Mouse (Mus musculus): ENCODE data around the gene Srgap1.

Srgap1 gene

DNA sequence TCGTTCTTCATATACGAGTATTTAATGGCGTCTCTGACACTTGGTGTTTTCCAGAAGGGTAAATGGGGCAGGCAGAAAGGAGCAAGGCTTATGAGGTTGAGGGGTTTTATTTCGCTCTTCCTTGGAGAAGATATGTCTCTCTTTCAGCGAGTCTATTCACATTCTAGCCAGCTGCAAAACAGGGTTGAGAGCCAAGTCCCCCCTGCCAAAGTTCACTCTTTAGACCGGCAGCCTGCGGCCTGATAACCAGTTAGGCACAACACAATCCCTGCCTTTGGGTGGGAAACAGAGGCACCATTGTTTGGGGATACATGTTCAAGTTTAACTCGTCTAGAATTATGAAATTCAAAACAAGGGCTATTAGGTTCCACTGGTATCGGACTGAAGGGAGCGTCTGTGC is 83.0 kb downstream of the Srgap1 start:
- no peak for DNase-seq (ENCODE audit: low read depth, low spot score)

DNA sequence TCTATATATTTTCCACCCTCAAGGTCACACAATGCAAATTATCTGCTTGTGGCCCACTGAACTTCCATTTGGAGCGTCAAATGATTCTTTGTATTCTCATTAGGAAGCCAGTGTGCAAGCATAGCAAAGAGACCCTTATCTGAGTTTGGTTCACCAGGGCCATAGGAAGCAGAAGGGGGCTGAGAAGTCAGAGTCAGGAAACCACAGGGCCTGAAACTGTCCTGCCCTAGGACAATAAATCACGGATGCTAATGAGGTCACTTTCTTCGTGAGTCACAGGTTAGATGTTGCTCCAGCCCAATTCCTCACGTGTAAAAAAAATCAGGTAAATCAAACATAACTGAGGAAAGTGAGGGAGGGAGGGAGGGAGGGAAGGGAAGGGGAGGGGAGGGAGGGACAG is 85.1 kb downstream of the Srgap1 start:
- DNase-seq (ENCODE audit: low read depth, low spot score), result no peak

DNA sequence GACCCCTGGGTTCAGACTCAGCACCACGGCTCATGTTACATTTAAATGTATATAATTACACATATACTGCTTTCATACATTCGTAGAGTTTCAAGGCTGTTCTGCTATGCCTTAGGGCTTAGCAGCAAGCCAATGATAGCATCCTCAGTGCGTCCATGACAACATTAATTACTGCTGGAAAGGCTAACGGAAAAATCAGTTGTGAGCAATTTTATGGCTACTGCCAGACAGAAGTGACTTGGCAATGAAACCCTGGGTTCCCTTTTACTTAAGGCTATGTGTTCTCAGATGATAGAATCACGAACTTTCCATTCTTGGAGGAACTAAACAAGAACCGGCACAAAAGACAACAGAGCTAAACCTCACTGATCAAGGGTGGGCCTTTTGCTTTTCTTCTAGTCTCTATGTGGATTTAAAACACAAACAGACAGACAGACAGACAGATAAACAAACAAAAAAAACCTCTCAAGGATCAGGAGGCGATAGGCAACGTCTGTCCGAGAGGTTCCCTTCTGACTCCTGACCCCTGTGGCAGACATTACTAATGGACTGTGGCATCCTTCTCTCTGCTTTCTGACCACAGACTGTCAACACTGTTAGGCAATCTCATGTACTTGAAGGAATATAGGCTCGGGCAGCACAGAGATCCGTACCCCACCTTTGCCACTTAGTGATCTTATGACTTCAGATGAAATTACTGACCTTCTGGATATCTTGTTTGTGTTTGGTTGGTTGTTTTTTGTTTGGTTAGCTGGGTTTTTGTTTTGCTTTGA is 85.8 kb downstream of the Srgap1 start:
- no peak for DNase-seq (ENCODE audit: low read depth, low spot score)

DNA sequence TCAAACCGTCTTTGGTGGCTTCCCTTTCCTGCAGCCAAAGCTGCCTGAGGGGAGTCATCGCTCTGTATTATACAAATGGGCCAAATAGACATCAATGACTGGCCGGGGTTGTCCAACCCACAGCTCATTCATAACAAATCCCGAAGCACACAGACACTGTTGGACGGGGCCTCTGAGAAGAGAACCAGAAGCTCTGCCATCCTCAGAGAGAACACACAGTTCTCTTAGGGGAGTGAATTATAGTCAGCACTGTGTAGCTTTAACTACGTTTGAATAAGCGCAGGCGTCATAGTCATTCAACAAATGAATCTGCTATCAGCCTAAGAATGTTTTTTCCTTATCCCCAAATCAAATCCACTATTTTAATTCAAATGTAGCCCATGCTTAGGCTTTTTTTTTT is 88.4 kb downstream of the Srgap1 start:
- DNase-seq (ENCODE audit: low read depth, low spot score), result no peak

DNA sequence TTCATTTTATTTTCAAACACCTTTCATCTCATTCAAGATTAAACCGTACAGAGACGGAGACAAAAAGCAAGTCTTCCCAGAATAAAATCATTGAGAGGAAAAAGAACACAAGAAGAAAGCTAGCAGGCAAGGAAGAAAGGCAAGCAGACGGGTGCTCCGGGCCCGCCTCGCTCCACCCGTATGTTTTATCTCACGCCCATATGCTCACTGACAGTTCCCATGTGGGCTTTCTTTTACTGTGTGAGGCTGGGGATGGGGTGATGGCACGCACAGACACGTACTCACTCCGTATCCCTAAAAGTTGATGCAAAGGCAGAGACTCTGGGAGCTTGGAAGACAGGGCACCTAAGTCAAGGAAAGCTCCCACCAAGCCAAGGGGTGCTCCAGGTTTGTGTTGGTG is 90.6 kb downstream of the Srgap1 start:
- no peak for DNase-seq (ENCODE audit: low read depth, low spot score)

DNA sequence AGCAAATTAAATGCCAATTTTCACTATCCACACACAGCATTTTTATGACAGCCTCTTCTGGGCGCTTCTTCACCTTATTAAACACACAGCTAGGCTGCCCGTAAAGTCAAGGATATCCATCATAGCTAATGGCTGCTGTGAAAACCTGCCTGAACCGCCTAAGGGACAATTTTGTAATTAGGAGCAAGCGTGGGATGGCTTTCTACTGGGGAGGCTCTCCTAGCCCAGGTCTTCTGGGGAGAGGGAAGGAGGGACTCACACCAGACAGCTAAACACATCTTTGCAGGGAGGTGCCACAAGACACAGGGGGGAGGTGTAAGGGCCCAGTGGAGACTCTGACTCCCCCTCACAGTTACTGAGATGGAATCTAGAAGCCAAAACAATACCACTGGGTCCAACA is 91.4 kb downstream of the Srgap1 start:
- DNase-seq (ENCODE audit: low read depth, low spot score), result no peak

DNA sequence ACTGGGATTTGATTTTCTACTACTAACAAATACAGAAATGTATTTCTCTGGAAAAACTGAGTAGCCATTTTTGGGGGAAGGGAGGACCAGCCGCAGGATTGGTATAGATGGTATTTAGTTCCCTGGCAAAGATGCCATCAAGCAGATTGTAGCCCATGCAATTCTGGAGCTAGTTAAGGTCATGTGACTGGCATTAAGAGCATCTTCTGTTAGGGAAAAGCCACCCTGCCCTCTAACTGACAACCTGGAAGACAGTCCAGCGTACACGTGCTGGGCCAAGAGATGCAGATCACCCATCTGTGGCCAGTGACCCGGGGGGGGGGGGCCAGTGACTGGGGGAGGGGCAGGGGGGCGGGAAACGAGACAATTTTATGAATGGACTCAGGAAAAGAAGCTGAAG is 92.2 kb downstream of the Srgap1 start:
- DNase-seq (ENCODE audit: low read depth, low spot score), result no peak

DNA sequence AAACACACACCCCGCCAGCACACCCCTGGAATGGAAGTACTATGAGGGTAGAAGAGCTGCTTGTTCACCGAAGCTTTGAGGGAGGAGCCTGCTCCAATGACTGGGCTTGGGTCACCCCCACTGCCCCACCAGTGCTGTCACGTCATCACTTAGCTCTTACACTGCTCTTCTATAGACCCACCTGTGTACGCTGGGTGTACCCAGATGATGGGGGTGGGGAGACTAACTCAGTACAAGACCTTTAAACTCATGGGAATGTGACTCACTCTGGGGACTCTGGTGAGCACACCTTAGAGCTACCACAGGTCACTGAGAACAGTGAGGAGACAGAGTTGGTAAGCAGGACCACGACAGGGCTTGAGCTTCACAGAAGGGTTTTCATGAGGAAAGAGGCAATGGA is 94.1 kb downstream of the Srgap1 start:
- DNase-seq (ENCODE audit: low read depth, low spot score), result no peak

DNA sequence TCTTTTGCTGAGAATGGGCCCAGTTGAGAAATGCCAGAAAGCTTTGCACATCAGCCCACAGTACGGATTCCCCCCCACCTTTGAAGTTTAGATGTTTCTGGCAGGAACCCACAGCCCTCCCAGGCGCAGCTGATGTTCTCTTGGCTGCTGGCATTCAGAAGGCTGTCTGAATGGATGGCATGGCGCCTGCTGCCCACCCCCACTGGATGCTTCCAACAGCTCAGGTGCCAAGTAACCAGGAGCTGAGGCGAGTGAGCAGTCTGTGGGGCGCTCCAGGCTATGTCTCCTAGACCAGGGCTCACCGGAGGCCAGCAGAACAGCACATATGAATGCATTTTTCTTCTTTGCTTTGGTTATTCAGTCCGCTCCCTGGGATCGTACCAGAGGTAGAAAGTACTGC is 100.9 kb downstream of the Srgap1 start:
- no peak for DNase-seq (ENCODE audit: low read depth, low spot score)

DNA sequence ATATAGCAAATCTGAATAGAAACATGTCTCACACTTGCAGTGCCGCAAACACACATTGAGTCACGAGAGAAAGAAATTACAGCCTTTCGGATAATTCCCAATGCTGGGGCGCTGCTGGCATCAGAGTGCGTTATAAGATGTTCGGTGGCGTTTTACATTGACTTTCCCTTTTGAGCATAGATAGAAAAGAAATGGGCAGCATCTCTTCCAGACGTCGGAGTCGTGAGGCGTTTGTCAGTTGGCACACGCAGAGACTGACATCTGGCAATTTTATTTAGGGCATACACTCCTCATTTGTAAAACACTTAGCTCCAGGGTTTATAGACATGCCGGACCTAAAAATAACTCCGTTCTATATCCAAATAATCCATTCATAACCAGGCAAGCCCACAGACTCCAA is 115.2 kb downstream of the Srgap1 start:
- DNase-seq (ENCODE audit: low read depth, low spot score), result no peak

DNA sequence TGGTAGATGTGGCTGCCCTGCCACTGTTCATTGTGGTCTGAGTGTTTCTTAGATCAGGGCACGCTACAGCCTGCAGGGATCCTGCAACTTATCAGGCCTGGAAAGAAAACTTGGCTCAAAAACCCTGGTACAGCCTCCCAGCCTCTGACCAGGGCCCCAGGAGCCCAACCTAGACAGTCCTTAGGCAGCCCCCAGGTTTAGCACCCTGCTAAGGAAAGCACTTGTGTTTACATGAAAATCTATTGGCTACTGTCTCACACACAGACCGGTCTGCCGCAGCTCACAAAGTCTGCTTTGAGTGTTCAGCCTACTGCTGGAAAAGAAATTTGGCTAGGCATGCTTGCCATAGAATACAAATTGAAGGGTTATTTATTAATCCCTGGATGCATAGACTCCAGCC is 121.0 kb downstream of the Srgap1 start:
- DNase-seq (ENCODE audit: low read depth, low spot score), result no peak

DNA sequence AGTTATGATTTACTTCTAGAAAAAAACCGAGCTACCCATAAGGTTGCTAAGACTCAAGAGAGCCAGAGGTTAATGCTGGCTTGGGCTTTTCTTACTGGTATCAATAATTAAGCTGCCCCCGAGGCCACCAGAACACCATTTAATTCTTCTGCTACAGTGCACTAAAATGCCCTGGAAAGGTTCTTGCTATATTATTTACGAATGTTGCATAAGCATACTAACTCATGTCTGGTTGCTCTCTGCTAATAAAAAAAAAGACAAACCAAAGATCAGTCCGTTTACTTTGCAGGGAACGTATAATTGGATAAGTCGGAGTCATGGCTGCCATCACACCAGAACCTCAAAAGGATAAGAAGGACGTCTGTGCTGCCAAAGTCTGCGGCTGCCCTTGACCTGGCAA is 128.1 kb downstream of the Srgap1 start:
- DNase-seq (ENCODE audit: low read depth, low spot score), result no peak

DNA sequence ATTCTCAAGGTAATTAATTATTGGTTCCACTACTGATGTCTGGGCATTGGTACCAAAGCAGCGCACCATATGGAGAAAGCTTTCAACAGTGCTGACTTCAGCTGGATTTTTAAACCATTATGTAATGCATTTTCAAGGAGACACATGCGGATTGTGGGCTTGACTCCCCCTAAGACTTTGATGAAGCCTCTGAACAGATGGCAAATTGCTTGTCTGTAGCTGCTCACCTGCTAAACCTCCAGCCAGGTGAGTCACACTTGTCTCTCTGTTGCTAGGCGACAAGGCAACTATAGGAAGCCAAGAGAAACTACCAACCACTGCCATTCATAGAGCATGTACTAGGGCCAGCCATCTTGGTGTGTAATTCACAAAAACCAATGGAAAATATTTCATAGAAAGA is 128.5 kb downstream of the Srgap1 start:
- no peak for DNase-seq (ENCODE audit: low read depth, low spot score)

DNA sequence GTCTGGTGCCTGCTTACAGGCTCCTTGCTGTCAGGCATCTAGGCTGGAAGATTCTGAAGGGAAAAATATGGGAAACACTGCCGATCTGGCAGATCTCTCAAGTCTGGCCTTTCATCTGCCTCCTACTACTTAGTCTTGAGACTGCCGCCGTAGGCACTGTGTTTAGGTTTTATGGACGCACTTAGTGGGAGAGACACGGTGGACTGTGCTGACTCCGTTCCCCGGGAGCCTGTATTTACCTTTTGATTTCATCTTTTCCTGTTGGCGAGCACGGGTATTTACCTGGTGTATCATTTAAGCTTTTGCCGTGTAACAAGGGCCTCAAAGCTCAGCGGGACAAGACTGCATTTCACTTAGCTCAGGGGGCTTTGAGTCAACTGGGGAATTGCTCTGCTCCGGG is 131.6 kb downstream of the Srgap1 start:
- no peak for DNase-seq (ENCODE audit: low read depth, low spot score)

DNA sequence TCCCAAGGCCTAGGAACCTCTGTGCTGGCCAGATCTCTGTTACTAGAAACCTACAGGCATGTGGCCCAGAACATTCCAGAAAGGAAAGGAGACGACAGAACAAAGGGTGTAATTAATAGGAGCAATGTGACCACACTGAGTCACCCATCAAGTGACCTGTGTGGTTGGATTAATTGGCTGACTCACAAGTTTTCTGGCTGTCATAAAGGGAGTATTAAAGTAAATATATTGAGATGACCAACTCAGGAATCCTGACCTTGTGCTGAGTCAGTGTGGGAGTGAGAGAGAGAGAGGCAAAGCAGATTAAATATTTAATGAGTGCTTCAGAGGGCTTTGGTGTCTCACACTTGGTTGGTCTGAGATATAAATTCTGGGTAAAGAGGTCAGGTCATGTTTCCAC is 143.0 kb downstream of the Srgap1 start:
- DNase-seq (ENCODE audit: low read depth, low spot score), result no peak

DNA sequence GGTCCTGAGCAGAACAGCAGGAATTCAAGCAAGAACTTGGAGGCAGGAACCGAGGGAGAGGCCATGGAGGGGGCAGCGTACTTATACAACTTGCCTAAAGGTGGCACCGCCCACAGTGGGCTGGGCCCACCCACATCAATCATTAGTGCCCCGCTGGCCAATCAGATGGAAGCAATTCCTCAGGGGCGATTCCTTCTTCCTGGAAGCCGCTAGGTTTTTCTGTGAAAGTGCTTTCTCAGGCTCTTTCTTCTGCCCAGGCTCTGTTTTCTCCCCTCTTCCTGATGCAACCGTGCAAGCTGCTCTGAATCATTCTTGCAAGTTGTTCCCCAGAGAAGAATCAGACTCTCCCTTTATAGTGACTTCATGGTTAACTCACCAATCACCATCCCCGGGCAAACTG is 144.5 kb downstream of the Srgap1 start:
- DNase-seq (ENCODE audit: low read depth, low spot score), result no peak

DNA sequence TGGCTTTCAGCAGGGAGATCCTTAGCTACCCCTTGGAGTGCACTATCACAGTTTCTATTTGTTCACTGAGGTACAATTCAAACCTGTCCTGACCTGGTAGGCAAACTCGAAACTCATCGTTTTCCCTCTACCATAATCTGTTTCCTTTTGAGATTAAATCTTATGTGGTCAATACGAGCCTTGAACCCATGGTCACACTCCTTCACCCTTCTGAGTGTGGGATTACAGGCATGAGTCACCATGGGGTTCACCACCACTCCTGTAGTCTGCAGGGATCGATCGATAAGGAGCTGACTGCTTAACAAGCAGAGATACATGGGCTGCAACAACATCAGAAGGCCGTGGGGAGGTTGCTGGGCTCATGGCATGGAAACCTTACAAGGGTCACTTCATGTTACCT is 146.3 kb downstream of the Srgap1 start:
- DNase-seq (ENCODE audit: low read depth, low spot score), result no peak

DNA sequence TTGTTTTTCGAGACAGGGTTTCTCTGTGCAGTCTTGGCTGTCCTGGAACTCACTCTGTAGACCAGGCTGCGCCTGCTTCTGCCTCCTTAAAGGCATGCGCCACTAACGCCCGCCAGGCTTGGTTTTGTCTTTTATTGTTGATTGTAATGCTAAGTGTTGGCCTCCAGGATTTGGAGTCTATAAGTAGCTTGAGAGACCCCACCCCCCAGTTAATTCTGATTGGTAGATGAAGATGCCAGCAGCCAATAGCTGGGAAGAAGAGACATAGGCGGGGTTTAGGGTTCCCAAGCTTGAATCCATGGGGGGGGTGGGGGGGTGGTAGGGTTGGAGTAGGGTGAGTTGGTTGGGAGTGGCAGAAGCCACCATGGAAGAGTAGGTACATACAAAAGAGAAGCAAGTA is 147.4 kb downstream of the Srgap1 start:
- DNase-seq (ENCODE audit: low read depth, low spot score), result no peak

DNA sequence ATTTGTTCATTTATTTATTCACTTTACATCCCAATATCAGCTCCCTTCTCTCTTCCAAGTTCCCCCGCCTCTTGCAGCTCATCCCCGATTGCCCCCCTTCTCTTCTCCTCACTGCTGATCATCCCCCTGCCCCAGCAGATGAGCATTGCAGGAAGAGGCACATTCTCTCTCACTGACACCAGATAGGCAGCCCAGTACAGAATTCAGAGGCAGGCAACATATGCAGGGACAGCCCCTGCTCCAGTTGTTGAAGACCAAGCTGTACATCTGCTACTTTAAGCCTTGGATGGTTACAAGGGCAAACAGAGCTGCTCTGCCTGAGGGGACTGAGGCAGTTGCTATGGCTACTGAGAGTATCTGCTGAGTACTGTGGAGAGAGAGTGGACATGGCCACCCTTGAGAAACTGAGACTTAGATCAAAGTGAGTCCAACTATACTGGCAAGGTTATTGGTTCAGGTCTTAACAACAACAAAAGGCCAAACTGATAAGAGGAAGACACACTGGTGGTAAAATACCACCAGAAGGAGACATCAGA is 149.2 kb downstream of the Srgap1 start:
- no peak for DNase-seq (ENCODE audit: low read depth, low spot score)

DNA sequence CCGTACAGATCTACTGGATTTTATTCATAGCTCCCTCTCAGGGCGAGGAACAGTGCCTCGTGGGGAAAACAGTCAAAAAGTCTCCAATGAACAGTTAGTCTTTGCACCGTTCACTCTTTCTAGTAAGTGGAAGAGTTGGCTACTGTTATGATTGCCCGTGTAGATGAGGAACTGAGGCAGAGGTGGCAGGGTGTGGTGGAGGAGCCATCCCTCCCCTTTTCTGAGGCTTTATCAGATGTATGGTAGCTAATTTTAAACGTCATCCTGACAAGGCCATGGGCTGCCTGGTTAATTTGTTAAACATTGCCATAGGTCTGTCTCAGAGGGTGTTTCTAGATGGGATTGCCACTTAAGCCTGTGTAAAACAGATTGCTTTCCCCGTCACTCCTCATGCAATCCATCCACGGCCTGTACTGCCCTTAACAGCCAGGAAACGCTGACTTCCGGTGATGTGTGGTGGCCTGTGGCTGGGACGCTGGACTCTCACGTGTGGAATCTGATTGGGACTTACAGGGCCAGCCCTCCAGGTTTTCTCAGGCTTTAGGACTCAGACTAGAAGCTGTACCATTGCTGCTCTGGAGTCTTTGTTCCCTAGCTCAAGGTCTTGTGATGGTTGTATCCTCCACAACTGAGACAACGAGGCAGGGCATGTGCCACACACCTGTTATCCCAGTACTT is 155.6 kb downstream of the Srgap1 start:
- DNase-seq (ENCODE audit: low read depth, low spot score), result no peak

DNA sequence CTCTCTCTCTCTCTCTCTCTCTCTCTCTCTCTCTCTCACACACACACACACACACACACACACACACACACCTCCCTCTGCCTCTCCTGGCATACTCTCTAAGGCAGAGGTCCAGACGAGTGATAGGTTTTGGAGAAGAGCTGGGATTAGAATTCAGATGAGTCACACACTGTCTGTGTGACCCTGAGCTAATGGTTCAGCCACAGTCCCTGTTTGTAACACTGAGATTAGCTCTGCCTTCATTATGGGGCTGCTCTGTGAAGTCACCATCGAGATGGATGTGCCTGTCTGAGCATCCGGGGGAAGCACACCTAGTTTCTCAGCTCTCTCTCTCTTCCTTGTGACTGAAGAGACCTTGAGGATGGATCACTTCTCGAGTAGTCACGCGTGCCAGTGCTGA is 157.1 kb downstream of the Srgap1 start:
- no peak for DNase-seq (ENCODE audit: low read depth, low spot score)

DNA sequence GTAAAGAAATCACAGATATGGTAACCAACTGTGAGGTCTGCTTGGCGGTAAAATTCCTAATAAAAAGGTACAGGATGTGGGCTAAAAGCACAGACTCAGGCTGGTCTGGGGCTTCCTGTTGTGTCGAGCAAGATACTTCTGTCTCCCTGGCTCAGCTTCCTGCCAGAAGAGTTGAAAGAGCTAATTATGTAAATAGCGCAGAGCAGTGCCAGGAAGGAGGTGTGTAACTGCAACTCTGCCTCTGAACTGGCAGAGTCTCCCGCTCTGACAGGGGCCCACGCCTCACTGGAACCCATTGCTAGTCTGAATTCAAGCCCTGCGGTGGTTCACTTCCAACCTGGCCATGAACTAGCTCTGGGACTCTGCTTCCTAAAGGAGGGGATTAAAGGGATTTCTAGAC is 160.3 kb downstream of the Srgap1 start:
- DNase-seq (ENCODE audit: low read depth, low spot score), result no peak

DNA sequence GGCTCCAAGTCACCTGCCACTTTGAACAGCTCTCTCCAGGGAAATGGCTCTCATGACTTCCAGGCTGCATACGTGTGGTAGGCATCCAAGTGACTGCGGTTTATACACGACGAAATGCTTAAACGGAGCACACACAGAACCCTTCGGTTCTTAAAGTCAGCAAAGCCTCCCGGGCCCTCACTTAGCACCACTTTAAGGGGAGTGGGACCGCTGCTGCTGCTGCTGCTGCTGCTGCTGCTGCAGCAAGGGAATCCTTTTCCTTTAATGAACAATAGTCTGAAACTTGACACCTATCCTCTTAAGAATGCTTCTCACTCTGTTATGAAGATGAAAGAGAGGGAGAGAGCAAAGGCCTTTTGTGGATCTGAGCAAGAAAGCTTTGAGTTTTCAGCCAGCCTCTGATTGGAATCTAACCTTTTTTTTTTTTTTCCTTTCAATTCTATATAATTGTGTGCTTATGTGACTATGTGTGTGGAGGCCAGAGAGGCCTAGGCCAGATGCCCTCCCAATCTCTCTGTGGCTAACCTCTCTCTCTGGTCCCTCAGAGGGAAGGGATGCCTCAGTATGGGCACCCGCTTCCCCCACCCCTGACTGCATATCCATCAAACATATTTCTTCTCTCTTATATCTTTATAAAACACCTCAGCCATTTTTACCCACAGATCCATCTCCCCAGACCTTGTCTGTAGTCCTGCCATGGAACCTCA is 161.4 kb downstream of the Srgap1 start:
- DNase-seq (ENCODE audit: low read depth, low spot score), result no peak

Data from A20 (cell line).